Mouse (Mus musculus) myocyte (in vitro differentiated cells): Measurements from ENCODE around the gene Ruvbl1.

Experiments
- CEBPB ChIP-seq: IDR thresholded peaks from 2 replicates; pipeline ENCODE4 v1.6.1; 2011; ENCODE audit warnings: mild to moderate bottlenecking, moderate library complexity; ENCODE audit not compliant: poor library complexity, insufficient read depth, severe bottlenecking
- TCF3 ChIP-seq: IDR thresholded peaks from one replicate; pipeline ENCODE4 v1.6.1; 2011; ENCODE audit warnings: low read depth, control low read depth; ENCODE audit not compliant: insufficient read length

DNA sequence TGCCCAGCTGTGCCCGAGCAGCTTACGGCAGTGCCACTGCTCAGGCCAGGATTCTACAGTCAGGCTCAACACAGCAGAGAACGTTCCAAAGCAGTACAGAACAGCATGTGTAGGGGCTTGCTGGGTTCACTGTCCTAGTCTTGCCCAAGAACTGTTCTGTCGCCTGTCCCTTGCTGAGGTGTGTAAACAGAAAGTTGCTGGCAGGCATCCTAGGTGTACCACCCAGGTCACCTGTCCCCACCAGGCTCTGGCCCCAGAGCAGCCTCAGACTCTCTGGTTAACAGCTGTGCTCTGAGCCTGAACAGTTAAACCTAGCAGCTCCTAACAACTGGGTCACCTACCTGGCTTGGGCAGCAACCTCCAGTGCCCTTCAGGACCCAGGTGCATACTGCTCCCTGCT is 37.8 kb downstream of the Ruvbl1 start:
- TF ChIP-seq CEBPB (no peak), TCF3 (no peak)
